Mouse (Mus musculus): ENCODE measurements at regions not wholly inside any gene's neighbourhood (a gene's known extent, or its start where the extent isn't known, plus 50 kb on each side); places are given as distances from the start of the nearest gene placed in this dataset.

DNA sequence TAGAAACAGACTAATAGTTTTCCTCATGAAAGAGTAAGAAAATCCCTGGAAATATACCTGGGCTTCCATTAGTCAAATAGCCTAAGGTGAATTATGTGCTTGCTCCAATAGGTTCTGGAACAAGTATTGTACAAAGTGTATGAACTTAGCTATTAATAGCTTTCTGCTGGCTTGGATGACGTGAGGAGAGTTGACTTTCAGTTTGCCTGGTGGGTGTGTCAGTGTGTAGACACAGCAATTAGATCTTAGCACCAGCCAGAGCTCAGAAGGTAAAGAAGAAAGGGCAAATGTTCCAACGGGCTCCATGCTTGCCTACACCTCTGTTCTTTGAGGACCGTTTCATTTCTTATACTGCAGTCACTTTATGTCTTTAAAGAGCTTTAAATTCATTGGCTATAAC is 654.8 kb upstream of the Mef2c start:
- TF ChIP-seq GATA4 (IDR thresholded peaks at IDR 0.05; ENCODE audit: insufficient replicate concordance, low read length), result no peak

- no peak for TF ChIP-seq GATA4 (IDR thresholded peaks at IDR 0.05; ENCODE audit: insufficient replicate concordance, low read length)
Measured at GRCm38 (mm10) chr13:82869869-82870268, 634.0 kb upstream of the Mef2c start.

- no peak for TF ChIP-seq GATA4 (IDR thresholded peaks at IDR 0.05; ENCODE audit: insufficient replicate concordance, low read length)
Measured at GRCm38 (mm10) chr13:82874091-82874490, 629.7 kb upstream of the Mef2c start.

GRCm38 (mm10) chr13:82883368-82883767 is 620.5 kb upstream of the Mef2c start:
- no peak for TF ChIP-seq GATA4 (IDR thresholded peaks at IDR 0.05; ENCODE audit: insufficient replicate concordance, low read length)

- TF ChIP-seq GATA4 (IDR thresholded peaks at IDR 0.05; ENCODE audit: insufficient replicate concordance, low read length), result no peak
Measured at GRCm38 (mm10) chr13:82888755-82889154, 615.1 kb upstream of the Mef2c start.

DNA sequence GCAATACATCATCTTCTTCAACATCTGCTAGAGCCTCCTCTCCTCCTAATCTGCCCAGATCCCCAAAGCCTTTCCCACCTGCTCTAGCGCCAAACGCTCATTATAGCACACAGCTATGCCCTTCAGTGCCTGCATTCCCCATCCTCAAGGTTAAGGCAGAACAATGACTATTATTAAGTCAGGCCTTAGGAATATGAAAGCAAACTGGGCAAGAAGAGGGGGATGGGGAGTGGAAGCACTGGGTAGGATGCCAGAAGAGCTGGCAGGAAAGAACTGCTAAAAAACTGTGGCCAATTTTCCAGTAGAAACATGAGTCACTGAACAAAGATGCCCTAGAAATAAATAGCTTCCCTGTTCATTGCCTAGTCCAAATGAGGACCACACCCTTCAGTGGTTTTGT is 611.1 kb upstream of the Mef2c start:
- TF ChIP-seq GATA4 (IDR thresholded peaks at IDR 0.05; ENCODE audit: insufficient replicate concordance, low read length), result no peak

DNA sequence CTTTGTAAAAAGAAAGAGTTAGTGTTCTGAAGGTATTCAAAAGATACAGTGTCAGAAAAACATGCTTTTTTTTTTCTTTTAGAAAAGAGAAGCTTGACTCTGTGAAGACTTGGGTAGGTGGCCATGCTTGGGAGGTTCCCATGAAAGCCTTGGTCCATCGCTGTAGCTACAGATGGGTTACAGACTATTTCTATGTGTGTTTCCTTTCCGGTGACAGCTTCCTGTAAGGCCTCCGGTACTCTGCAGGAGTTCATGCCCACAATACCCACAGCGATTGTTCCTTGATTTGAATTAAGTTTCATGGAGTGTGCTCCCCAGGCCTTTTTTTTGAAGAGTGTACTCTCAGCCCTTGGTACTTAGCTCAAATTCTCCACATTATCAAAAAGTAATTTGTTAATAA is 604.1 kb upstream of the Mef2c start:
- no peak for TF ChIP-seq GATA4 (IDR thresholded peaks at IDR 0.05; ENCODE audit: insufficient replicate concordance, low read length)

DNA sequence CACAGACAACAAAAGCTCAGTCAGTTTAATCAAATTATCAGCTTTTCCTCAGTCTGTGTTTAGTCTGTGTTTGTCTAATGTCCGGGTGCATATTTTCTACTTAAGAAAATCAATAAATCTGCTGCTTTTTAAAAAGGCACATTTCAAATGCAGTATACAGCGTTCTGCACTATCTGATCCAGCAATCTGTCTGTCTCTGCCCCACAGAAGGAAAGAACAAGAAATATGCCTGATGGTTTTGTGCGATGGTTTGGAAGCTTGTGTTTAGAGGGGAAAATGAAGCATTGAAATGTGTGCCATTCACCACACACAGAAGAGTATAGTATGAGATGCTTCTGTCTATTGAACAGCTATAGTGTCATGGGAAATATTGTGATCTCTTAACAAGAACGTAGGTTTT is 601.7 kb upstream of the Mef2c start:
- TF ChIP-seq GATA4 (IDR thresholded peaks at IDR 0.05; ENCODE audit: insufficient replicate concordance, low read length), result no peak

DNA sequence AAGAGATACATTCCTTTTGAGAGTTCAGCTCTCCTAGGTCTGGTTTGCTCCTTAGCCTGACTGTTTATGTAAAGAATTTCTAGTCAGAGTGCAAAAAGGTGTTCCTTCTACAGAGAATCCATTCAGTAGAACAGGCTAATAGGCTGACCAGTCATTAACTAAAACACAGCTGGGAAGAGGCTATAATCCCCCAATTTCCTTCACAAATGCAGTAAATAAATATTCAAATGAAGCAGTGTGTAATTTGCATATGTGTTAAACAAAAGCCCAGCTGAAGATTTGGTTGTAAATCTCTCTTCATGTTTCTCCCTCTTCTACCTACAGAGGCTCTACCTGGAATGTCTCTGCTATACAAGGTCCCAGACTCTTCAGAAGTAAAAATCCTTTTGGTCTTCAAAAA is 600.2 kb upstream of the Mef2c start:
- no peak for TF ChIP-seq GATA4 (IDR thresholded peaks at IDR 0.05; ENCODE audit: insufficient replicate concordance, low read length)

DNA sequence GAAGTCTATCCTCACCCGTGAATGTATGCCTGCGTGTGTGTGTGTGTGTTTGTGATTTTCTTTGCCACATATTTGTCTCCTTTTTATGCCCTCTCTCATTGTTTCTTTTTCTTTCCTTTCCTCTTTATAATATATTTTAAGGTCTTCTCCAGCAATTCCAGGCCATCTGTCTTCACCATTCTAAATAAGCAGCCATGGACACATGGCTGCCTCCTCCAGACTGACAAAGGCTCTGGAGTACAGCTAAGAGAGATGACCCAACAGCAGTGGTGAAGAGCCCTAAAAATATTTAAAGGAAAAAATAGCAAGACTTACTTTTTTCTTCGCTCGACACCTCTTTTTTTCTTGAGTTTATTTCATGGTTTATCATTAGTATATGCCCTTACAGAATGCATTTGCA is 596.1 kb upstream of the Mef2c start:
- TF ChIP-seq GATA4 (IDR thresholded peaks at IDR 0.05; ENCODE audit: insufficient replicate concordance, low read length), result no peak

- no peak for TF ChIP-seq GATA4 (IDR thresholded peaks at IDR 0.05; ENCODE audit: insufficient replicate concordance, low read length)
Measured at GRCm38 (mm10) chr13:82909151-82909550, 594.7 kb upstream of the Mef2c start.

GRCm38 (mm10) chr13:82912859-82913258 is 591.0 kb upstream of the Mef2c start:
- no peak for TF ChIP-seq GATA4 (IDR thresholded peaks at IDR 0.05; ENCODE audit: insufficient replicate concordance, low read length)

- no peak for TF ChIP-seq GATA4 (IDR thresholded peaks at IDR 0.05; ENCODE audit: insufficient replicate concordance, low read length)
Measured at GRCm38 (mm10) chr13:82915194-82915593, 588.6 kb upstream of the Mef2c start.

DNA sequence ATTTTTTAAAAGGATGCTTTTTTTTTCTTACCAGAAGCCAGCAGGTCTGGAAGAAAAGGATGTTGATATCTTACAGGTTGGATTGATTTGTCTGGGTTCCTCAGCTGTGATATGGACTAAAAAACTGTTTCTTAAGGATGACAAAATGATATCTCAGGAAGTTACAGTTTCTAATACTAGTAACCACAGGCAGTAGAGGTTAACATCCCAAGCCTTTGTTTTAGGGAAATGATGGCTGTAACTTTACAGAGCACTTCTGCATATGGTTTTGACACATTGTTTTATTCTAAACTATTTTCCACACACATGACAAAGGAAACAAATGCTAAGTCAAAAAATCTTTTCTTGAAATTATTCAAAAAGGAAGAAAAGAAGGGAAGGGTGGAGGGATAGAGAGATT is 573.8 kb upstream of the Mef2c start:
- TF ChIP-seq GATA4 (IDR thresholded peaks at IDR 0.05; ENCODE audit: insufficient replicate concordance, low read length), result no peak

- no peak for TF ChIP-seq GATA4 (IDR thresholded peaks at IDR 0.05; ENCODE audit: insufficient replicate concordance, low read length)
Measured at GRCm38 (mm10) chr13:82937856-82938255, 566.0 kb upstream of the Mef2c start.

DNA sequence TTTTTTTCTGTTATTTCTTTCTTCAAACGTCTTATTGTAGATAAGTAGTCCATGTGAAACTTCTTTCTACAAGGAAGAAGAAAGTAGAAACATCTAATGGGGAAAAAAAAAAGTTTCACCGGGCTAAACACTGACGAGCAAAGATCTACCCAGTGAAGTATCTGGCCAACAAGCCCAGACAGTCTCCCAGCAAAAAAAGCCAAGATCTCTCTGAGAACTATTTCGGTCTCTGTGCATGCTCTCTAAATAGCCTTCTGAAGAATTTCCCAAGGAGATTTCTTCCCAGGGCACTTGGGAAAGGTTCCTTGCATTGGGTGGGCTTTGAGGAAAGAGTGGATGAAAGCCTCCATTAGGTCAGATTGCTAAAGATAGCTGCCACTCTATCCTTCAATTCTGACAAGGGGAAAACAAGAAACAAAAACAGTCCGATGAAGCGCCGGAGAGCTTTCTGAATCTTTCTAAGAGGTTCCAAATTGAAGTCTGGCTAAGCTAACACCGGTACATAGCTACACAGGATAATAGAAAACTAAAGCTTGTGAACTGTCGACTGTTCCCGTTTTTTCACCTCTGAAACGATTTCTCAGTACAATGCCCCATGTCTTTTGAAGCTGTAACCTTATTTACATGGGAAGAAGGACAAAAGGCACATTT is 561.0 kb upstream of the Mef2c start:
- TF ChIP-seq GATA4 (IDR thresholded peaks at IDR 0.05; ENCODE audit: insufficient replicate concordance, low read length), result no peak

DNA sequence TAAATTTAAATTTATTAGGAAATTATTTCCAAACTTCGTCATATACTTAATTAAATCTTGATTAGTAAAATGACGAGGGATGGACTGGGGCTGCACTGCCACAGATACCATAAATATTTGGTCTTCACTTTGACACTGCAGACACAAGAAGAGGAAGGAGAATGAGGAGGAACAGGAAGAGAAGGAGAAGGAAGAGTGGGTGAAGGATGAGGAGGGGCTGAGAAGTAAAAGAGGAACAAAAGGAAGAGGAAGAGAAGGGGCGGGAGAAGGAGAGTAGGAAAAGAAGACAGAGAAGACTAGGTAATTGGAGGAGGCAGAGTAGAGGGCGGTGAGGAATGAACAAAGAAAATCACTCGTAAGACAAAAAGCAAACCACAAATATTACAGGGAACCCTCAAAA is 556.9 kb upstream of the Mef2c start:
- no peak for TF ChIP-seq GATA4 (IDR thresholded peaks at IDR 0.05; ENCODE audit: insufficient replicate concordance, low read length)

All from liver, adult (tissue).